Mouse (Mus musculus) embryonic fibroblast, embryonic 13.5 days (primary cell): ENCODE data around the gene Mcrs1.
"Not testable (repeated sequence)": the region's sequence is repeated elsewhere in the genome, so short reads cannot be mapped to it uniquely, and the experiment has no call there.

ENCODE experiments used
- CTCF ChIP-seq: IDR thresholded peaks from 2 replicates; pipeline ENCODE4 v1.5.1; 2011; ENCODE audit warnings: mild to moderate bottlenecking, control low read depth, low read length, moderate library complexity, borderline replicate concordance; ENCODE audit not compliant: insufficient read depth
- POLR2A ChIP-seq: IDR thresholded peaks from 2 replicates; pipeline ENCODE4 v1.6.1; 2011; ENCODE audit warnings: low read depth, mild to moderate bottlenecking, control low read depth, low read length, moderate library complexity

- TF ChIP-seq CTCF, POLR2A: not testable (repeated sequence)
Observed at GRCm38 (mm10) chr15:99253175-99253479, 1.4 kb upstream of the Mcrs1 start.
